Mouse (Mus musculus) megakaryocyte progenitor cell, adult 5-6 weeks (primary cell): ENCODE results near the gene Aknad1. TPM values are rescaled to one million over a fixed set of nuclear protein-coding genes. Genes with fewer than 3 reads are reported as not detected.
A peak's percentile ranks its signal among the peaks of the same experiment; 100 is the strongest.

ENCODE experiments used
- ATAC-seq: replicated peaks from 2 replicates; pipeline ENCODE4 v1.8.0; 2016; ENCODE audit warnings: mild to moderate bottlenecking, moderate TSS enrichment, inconsistent platforms; ENCODE audit not compliant: poor library complexity
- total RNA-seq, 2 experiments: library from RNA; stranded (forward) in 1 of 2; stranded (reverse) in 1 of 2; fragments of 157-497, 149-512 nt in 1 of 2; fragments of 200-1000 nt in 1 of 2; gene quantifications; 2 replicates each; pipeline versions ENCODE4 v1.2.3 to v1.2.4; 2015 to 2017

The Aknad1 gene
- total RNA-seq, 2 experiments from 2014 or later: not detected

- ATAC-seq: no peak
Measured at GRCm38 (mm10) chr3:108744060-108744459, 4.6 kb downstream of the Aknad1 start.

GRCm38 (mm10) chr3:108751061-108751460, 11.6 kb downstream of the Aknad1 start:
- ATAC-seq: peak; percentile 81

- ATAC-seq: peak; percentile 80
Measured at GRCm38 (mm10) chr3:108751691-108752090, 12.2 kb downstream of the Aknad1 start.

GRCm38 (mm10) chr3:108754541-108754940, 15.1 kb downstream of the Aknad1 start:
- ATAC-seq: no peak

GRCm38 (mm10) chr3:108755542-108755941, 16.1 kb downstream of the Aknad1 start:
- ATAC-seq: no peak

- no peak for ATAC-seq
Measured at GRCm38 (mm10) chr3:108756131-108756530, 16.7 kb downstream of the Aknad1 start.

- no peak for ATAC-seq
Measured at GRCm38 (mm10) chr3:108757570-108757969, 18.1 kb downstream of the Aknad1 start.

- no peak for ATAC-seq
Measured at GRCm38 (mm10) chr3:108759566-108760420, 20.3 kb downstream of the Aknad1 start.

- no peak for ATAC-seq
Measured at GRCm38 (mm10) chr3:108762597-108763111, 23.2 kb downstream of the Aknad1 start.

- no peak for ATAC-seq
Measured at GRCm38 (mm10) chr3:108763691-108764090, 24.2 kb downstream of the Aknad1 start.

- no peak for ATAC-seq
Measured at GRCm38 (mm10) chr3:108764976-108765375, 25.5 kb downstream of the Aknad1 start.

- no peak for ATAC-seq
Measured at GRCm38 (mm10) chr3:108765476-108765875, 26.0 kb downstream of the Aknad1 start.

- no peak for ATAC-seq
Measured at GRCm38 (mm10) chr3:108766943-108767342, 27.5 kb downstream of the Aknad1 start.

- peak; percentile 48 for ATAC-seq
Measured at GRCm38 (mm10) chr3:108767416-108767815, 28.0 kb downstream of the Aknad1 start.

- no peak for ATAC-seq
Measured at GRCm38 (mm10) chr3:108769547-108769946, 30.1 kb downstream of the Aknad1 start.

- ATAC-seq: peak; percentile 89
Measured at GRCm38 (mm10) chr3:108770725-108771368, 31.4 kb downstream of the Aknad1 start.

- no peak for ATAC-seq
Measured at GRCm38 (mm10) chr3:108772211-108772610, 32.8 kb downstream of the Aknad1 start.

- no peak for ATAC-seq
Measured at GRCm38 (mm10) chr3:108772811-108773210, 33.4 kb downstream of the Aknad1 start.

- ATAC-seq: no peak
Measured at GRCm38 (mm10) chr3:108778761-108779540, 39.5 kb downstream of the Aknad1 start.

GRCm38 (mm10) chr3:108781238-108781883, 41.9 kb downstream of the Aknad1 start:
- ATAC-seq: no peak

- ATAC-seq: no peak
Measured at GRCm38 (mm10) chr3:108781884-108782270, 42.4 kb downstream of the Aknad1 start.
